Mouse (Mus musculus) hindbrain, embryonic 13.5 days (tissue): ENCODE results near the gene Zc3hc1. TPM values are rescaled to one million over a fixed set of nuclear protein-coding genes. Genes with fewer than 3 reads are reported as not detected.

Source experiments
- ATAC-seq: fragments of 200-750 bp; cut with Nextera tagmentation; 2 replicates; pipeline ENCODE4 v1.8.0; 2017; ENCODE audit warnings: moderate TSS enrichment; ENCODE audit not compliant: low FRiP score
- H3K27ac ChIP-seq: fragments of 300-500 bp; sonication (generic); 2 replicates; pipeline ENCODE4 v1.5.1; 2015; ENCODE audit warnings: inconsistent platforms, mild to moderate bottlenecking, moderate library complexity
- H3K27me3 ChIP-seq: fragments of 300-500 bp; sonication (generic); 2 replicates; pipeline ENCODE4 v1.6.1; 2015; ENCODE audit warnings: mild to moderate bottlenecking, inconsistent platforms
- H3K36me3 ChIP-seq: fragments of 300-500 bp; sonication (generic); 2 replicates; pipeline ENCODE4 v1.6.1; 2015; ENCODE audit warnings: mild to moderate bottlenecking, inconsistent platforms
- H3K4me1 ChIP-seq: fragments of 300-500 bp; sonication (generic); replicated peaks from 2 replicates; pipeline ENCODE4 v1.6.1; 2015; ENCODE audit warnings: inconsistent platforms
- H3K4me2 ChIP-seq: fragments of 300-500 bp; sonication (generic); 2 replicates; pipeline ENCODE4 v1.6.1; 2015; ENCODE audit warnings: inconsistent platforms, mild to moderate bottlenecking, moderate library complexity
- H3K4me3 ChIP-seq: fragments of 300-500 bp; sonication (generic); 2 replicates; pipeline ENCODE4 v1.5.1; 2015; ENCODE audit warnings: mild to moderate bottlenecking, inconsistent platforms
- H3K9ac ChIP-seq: fragments of 300-500 bp; sonication (generic); 2 replicates; pipeline ENCODE4 v1.6.1; 2015; ENCODE audit warnings: mild to moderate bottlenecking, inconsistent platforms
- H3K9me3 ChIP-seq: fragments of 300-500 bp; sonication (generic); 2 replicates; pipeline ENCODE4 v1.6.1; 2016; ENCODE audit warnings: inconsistent platforms
- WGBS: fragments of 180-500 bp; shearing (Covaris S2); methylation state at CpG from one replicate; pipeline ENCODE4 v1.1.7; 2015; 5-methylcytosine and 5-hydroxymethylcytosine counted together
- polyA plus RNA-seq: library from polyadenylated mRNA; unstranded; fragments of >200 nt; fragmentation: Nextera tagmentation; extraction: Ambion mirVana; gene quantifications from 2 replicates; pipeline ENCODE4 v1.2.1, GENCODE M21; 2015

The Zc3hc1 gene
- polyA plus RNA-seq, 1 experiment from 2014 or later: 64.9 TPM

- Histone ChIP-seq H3K9me3 (no peaks in the 10 kb centered on the region), H3K4me3 (no peak overlapping the region), H3K36me3 (no peaks in the 10 kb centered on the region), H3K9ac (no peak overlapping the region), H3K27ac (no peak overlapping the region), H3K27me3 (no peaks in the 10 kb centered on the region), H3K4me2 (no peak overlapping the region), H3K4me1 (no peaks in the 10 kb centered on the region)
- no peak for ATAC-seq
- WGBS: 86% methylated on average over 4 of the region's 4 CpGs
Observed at GRCm38 (mm10) chr6:30340231-30340873, 50.5 kb downstream of the Zc3hc1 start.

DNA sequence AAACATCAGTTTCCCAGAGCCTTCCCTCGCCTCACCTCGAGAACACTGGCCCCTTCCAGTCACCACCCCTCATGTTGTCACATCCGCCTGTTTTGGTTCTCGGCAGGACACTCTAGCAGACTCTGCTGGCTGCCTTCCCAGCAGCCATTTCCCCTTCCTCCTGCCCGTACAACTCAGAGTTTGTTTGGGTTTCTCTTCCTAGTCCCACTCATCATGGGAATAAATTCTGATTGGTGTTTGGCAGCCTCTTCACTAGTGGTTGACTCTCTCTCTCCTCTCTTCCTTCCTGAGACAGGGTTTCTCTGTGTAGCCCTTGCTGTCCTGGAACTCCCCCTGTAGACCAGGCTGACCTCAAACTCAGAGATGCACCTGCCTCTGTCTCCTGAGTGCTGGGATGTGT, 53.9 kb downstream of the Zc3hc1 start:
- Histone ChIP-seq H3K27me3 (no peaks in the 10 kb centered on the region), H3K36me3 (no peaks in the 10 kb centered on the region), H3K27ac (no peak overlapping the region), H3K4me1 (no peaks in the 10 kb centered on the region), H3K4me2 (no peak overlapping the region), H3K9ac (no peak overlapping the region), H3K9me3 (no peaks in the 10 kb centered on the region), H3K4me3 (no peak overlapping the region)
- no peak for ATAC-seq
- 49% methylated on average over 5 of the region's 5 CpGs for WGBS

- no peak for ATAC-seq
- WGBS: 72% methylated on average over 4 of the region's 4 CpGs
- H3K9me3 ChIP-seq: no peaks in the 10 kb centered on the region
Observed at GRCm38 (mm10) chr6:30332262-30332661, 58.6 kb downstream of the Zc3hc1 start.

DNA sequence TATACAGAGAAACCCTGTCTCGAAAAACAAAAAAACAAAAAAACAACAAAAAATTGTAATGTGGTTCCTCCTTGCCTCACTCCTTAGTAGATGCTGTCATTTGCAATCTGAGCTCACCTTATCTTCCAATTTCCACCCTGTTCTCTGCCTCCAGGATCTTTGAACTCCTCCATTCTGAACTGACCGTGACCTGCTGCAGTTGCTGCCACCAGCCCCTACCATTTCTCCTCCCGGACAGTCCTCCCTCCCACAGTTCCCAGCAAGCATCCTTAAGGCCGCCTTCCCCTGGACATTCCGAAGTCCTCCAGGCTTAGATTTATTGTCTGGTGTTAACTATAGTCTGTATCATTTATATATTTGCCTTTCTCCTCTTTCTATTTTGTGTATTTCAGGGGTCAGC, 60.1 kb downstream of the Zc3hc1 start:
- Histone ChIP-seq H3K9me3 (no peaks in the 10 kb centered on the region), H3K4me3 (no peak overlapping the region), H3K27ac (no peak overlapping the region), H3K4me2 (no peak overlapping the region), H3K36me3 (no peaks in the 10 kb centered on the region), H3K4me1 (no peaks in the 10 kb centered on the region), H3K9ac (no peak overlapping the region), H3K27me3 (no peaks in the 10 kb centered on the region)
- ATAC-seq: no peak
- WGBS: 83% methylated on average over 5 of the region's 5 CpGs

More at GRCm38 (mm10) chr6:30332262-30332661, 58.6 kb downstream of the Zc3hc1 start:
- no peak overlapping the region for H3K27ac ChIP-seq
- H3K9ac ChIP-seq: no peak overlapping the region
- no peaks in the 10 kb centered on the region for H3K27me3 ChIP-seq
- no peak overlapping the region for H3K4me2 ChIP-seq
- H3K4me1 ChIP-seq: no peaks in the 10 kb centered on the region
- no peaks in the 10 kb centered on the region for H3K36me3 ChIP-seq
- H3K4me3 ChIP-seq: no peak overlapping the region

DNA sequence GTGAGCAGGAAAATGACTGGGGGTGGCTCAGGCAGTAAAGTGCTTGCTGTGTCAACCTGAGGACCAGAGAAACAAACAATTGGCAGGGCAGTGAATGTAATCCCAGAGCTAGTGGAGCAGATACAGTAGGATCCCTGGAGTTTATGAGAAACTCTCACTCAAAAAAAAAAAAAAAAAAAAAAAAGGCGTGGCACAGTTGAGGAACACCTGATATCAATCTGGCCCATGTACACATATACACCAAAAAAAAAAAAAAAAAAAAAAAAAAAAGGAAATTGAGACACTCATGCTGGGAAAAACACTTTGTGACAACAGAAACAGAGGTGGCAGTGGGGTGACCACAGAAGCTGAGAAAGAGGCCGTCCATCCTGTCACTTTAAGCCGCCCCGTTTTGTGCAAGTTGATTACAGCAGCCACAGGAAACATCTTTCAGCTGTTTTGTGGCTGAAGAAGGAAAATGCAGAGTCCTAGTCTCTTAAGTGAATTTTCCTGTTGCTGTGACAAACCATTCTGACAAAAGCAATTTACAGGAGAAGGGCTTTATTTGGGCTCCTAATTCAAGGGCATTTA, 64.8 kb downstream of the Zc3hc1 start:
- Histone ChIP-seq H3K4me3 (no peak overlapping the region), H3K36me3 (no peaks in the 10 kb centered on the region), H3K9ac (no peak overlapping the region), H3K4me1 (no peaks in the 10 kb centered on the region), H3K27ac (no peak overlapping the region), H3K9me3 (no peaks in the 10 kb centered on the region), H3K27me3 (no peaks in the 10 kb centered on the region), H3K4me2 (no peak overlapping the region)
- ATAC-seq: no peak
- 83% methylated on average over 4 of the region's 4 CpGs for WGBS

DNA sequence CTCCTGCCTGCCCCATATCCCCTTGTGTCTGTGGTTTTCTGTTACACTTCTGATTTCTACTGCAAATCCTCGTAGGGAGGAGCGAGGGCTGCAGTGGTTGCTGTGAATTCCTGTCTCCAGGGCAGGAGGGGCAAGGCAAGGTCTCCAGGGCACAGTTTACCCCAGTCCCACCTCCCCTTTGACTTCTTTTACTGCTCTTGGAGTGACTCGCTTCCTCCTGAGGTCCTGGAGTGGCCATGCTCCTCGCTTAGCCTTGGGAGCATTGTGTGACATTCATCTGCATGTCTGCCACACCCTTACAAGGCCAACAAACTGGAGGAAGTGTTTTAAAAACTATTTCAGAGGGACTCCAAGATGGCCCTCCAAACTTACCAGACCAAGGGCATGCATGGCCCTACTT, 69.8 kb downstream of the Zc3hc1 start:
- Histone ChIP-seq H3K9ac (no peak overlapping the region), H3K36me3 (no peaks in the 10 kb centered on the region), H3K9me3 (no peaks in the 10 kb centered on the region), H3K4me2 (no peak overlapping the region), H3K27ac (no peak overlapping the region), H3K4me1 (no peaks in the 10 kb centered on the region), H3K27me3 (no peaks in the 10 kb centered on the region), H3K4me3 (no peak overlapping the region)
- ATAC-seq: no peak
- 65% methylated on average over 4 of the region's 4 CpGs for WGBS

- H3K4me2 ChIP-seq: no peak overlapping the region
- no peaks in the 10 kb centered on the region for H3K36me3 ChIP-seq
- H3K9ac ChIP-seq: no peak overlapping the region
- no peaks in the 10 kb centered on the region for H3K27me3 ChIP-seq
- no peak for ATAC-seq
- H3K27ac ChIP-seq: no peak overlapping the region
- no peaks in the 10 kb centered on the region for H3K4me1 ChIP-seq
- 85% methylated on average over 5 of the region's 5 CpGs for WGBS
- H3K9me3 ChIP-seq: no peaks in the 10 kb centered on the region
- no peak overlapping the region for H3K4me3 ChIP-seq
Observed at GRCm38 (mm10) chr6:30319216-30319615, 71.6 kb downstream of the Zc3hc1 start.

Other genes with a start within 250 kb of the Zc3hc1 start
- gene Ube2h, start 86.5 kb downstream of the Zc3hc1 start, polyA plus RNA-seq: 58.1 and 61.0 TPM in 2 replicates
- gene Klhdc10, start 10.8 kb upstream of the Zc3hc1 start, polyA plus RNA-seq: 32.9 and 34.2 TPM in 2 replicates
- 29.5 and 33.4 TPM in 2 replicates for gene Tmem209, start 118.8 kb upstream of the Zc3hc1 start, polyA plus RNA-seq
- gene Ssmem1, start 118.8 kb upstream of the Zc3hc1 start, polyA plus RNA-seq: 0.12 and 0.39 TPM in 2 replicates
- gene Cpa2, start 150.6 kb upstream of the Zc3hc1 start, polyA plus RNA-seq: 6.9 and 8.7 TPM in 2 replicates
- gene Cpa4, start 177.3 kb upstream of the Zc3hc1 start, polyA plus RNA-seq: 1.4 and 1.5 TPM in 2 replicates
- not detected in 2 replicates for gene Cpa5, start 220.0 kb upstream of the Zc3hc1 start, polyA plus RNA-seq
- gene Cpa1, start 248.2 kb upstream of the Zc3hc1 start, polyA plus RNA-seq: 0.71 and 1.1 TPM in 2 replicates